Comparison of ENCODE assay signal across 8 mouse cellular contexts in the genomic region with DNA sequence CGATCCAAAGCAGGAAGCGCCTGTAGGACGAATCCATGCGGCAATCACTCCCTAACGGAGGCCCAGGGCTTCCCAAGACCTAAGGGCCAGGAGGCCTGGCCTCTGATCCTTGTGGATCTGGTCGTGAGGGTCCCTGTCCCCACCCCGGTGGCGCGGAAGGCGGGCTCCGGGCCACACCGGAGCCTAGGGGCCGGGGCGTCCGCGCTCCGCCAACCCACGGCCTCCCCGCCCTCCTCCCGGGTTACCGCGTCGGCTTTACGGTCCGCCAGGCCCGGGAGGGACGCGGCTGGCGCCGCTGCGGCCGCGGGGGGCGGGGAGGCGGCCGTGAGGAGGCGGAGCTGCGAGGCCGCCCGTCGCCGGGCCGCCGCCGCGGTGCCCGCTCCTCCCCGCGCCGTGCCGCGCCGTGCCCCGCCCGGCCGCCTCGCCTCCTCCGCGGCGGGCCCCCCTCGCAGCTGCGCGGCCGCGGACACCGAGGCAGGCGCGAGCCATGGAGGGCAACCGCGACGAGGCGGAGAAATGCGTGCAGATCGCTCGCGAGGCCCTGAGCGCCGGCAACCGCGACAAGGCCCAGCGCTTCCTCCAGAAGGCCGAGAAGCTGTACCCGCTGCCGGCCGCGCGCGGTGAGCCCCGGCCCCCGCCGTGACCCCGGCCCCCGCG. TPM values are rescaled to one million over a fixed set of nuclear protein-coding genes. Genes with fewer than 3 reads are reported as not detected.
A peak's percentile ranks its signal among the peaks of the same experiment; 100 is the strongest.
DNase-seq lines count a peak whose midpoint lies in the region; ATAC-seq and TF ChIP-seq lines count a peak whose summit lies in the region.

A gene (plus strand): TSS at position 239 of the 657 bp plus-strand sequence.

- peak within 1 kb of the TSS; percentile 91 for H3K4me3 ChIP-seq in bone marrow, adult 2 months (replicated peaks; ENCODE audit: control insufficient read depth, low read depth, low read length)
- peak within 1 kb of the TSS; percentile 75 for H3K4me3 ChIP-seq in heart, embryonic 11.5 days (ENCODE audit: low read depth, low read length)
- peak within 1 kb of the TSS; percentile 95 for H3K4me3 ChIP-seq in kidney, embryonic 16.5 days (ENCODE audit: low read length)
- H3K4me3 ChIP-seq in liver, embryonic 12.5 days = peak within 1 kb of the TSS; percentile 87

- peak within 1 kb of the TSS; percentile 79 for H3K4me2 ChIP-seq in heart, embryonic 11.5 days
- H3K4me2 ChIP-seq in kidney, embryonic 16.5 days (replicated peaks; ENCODE audit: low read depth, low read length) = peak within 1 kb of the TSS; percentile 74
- peak within 1 kb of the TSS; percentile 97 for H3K4me2 ChIP-seq in liver, embryonic 12.5 days

- peak within 1 kb of the TSS; percentile 90 for H3K9ac ChIP-seq in heart, embryonic 11.5 days (ENCODE audit: low read depth, low read length)
- H3K9ac ChIP-seq in kidney, embryonic 16.5 days (replicated peaks; ENCODE audit: low read length) = peak within 1 kb of the TSS; percentile 99
- H3K9ac ChIP-seq in liver, embryonic 12.5 days = peak within 1 kb of the TSS; percentile 96

- DNase-seq in 3134 (ENCODE audit: extremely low read depth, insufficient read length, low spot score) = peak; percentile 85
- peak; percentile 63 for DNase-seq in naive thymus-derived CD4-positive, alpha-beta T cell, adult 2 months (ENCODE audit: low read depth)
- peak; percentile 72 to 84 for DNase-seq in spleen, postnatal 4 days (ENCODE audit: low spot score in 2 of 2)

- no peaks in the 10 kb centered on the region for H3K36me3 ChIP-seq in heart, embryonic 11.5 days (ENCODE audit: control insufficient read depth, insufficient read depth, low read length)
- peaks cover 3% of the 10 kb centered on the region; the same call in 1 of the 2 replicates for H3K36me3 ChIP-seq in kidney, embryonic 16.5 days (ENCODE audit: insufficient read depth, low read length)
- H3K36me3 ChIP-seq in liver, embryonic 12.5 days = peaks cover 14% of the 10 kb centered on the region

- H3K9me3 ChIP-seq in heart, embryonic 11.5 days (replicated peaks; ENCODE audit: control insufficient read depth, low read length) = no peaks in the 10 kb centered on the region
- H3K9me3 ChIP-seq in kidney, embryonic 16.5 days (ENCODE audit: low read length) = no peaks in the 10 kb centered on the region
- H3K9me3 ChIP-seq in liver, embryonic 12.5 days (replicated peaks) = no peaks in the 10 kb centered on the region

- peak; percentile 47; the same call in 1 of the 2 replicates for TF ChIP-seq POLR2A in bone marrow, adult 2 months (IDR thresholded peaks at IDR 0.05; ENCODE audit: borderline replicate concordance, control insufficient read depth, low read depth, low read length)

- no peaks in the 10 kb centered on the region; the same call in 1 of the 2 replicates for H3K4me1 ChIP-seq in bone marrow, adult 2 months (ENCODE audit: control insufficient read depth, insufficient read depth, low read length)
- H3K4me1 ChIP-seq in heart, embryonic 11.5 days (ENCODE audit: control insufficient read depth, insufficient read depth, low read length) = 0 out of 2 replicates have a peak, but pooled peaks cover 3% of the 10 kb centered on the region
- H3K4me1 ChIP-seq in kidney, embryonic 16.5 days (ENCODE audit: insufficient read depth, low read length) = peaks cover 18% of the 10 kb centered on the region
- H3K4me1 ChIP-seq in liver, embryonic 12.5 days = peaks cover 34% of the 10 kb centered on the region

- TF ChIP-seq CTCF in bone marrow, adult 2 months (IDR thresholded peaks at IDR 0.05; ENCODE audit: control insufficient read depth, insufficient read depth, low read length) = no peak

- ATAC-seq in erythroblast, adult 5-6 weeks (replicated peaks; ENCODE audit: low FRiP score, poor library complexity, severe bottlenecking) = peak; percentile 44
- ATAC-seq in heart, embryonic 11.5 days (replicated peaks; ENCODE audit: insufficient number of reproducible peaks, low FRiP score, low TSS enrichment) = peak; percentile 43
- ATAC-seq in kidney, embryonic 16.5 days (ENCODE audit: low FRiP score, low TSS enrichment) = peak; percentile 23
- ATAC-seq in liver, embryonic 12.5 days = peak; percentile 68

- 2% methylated on average over 88 of the region's 94 CpGs for WGBS in bone marrow, adult 2 months
- under 1% methylated on average over 34 of the region's 94 CpGs for WGBS in heart, embryonic 11.5 days (ENCODE audit: insufficient replicate concordance)
- under 1% methylated on average over 55 of the region's 94 CpGs for WGBS in kidney, embryonic 16.5 days
- 2% methylated on average over 73 of the region's 94 CpGs for WGBS in liver, embryonic 12.5 days (ENCODE audit: insufficient replicate concordance)

- peak within 1 kb of the TSS; percentile 98 for H3K27ac ChIP-seq in bone marrow, adult 2 months (ENCODE audit: control insufficient read depth, insufficient read depth, low read depth, low read length, poor library complexity)
- H3K27ac ChIP-seq in heart, embryonic 11.5 days (ENCODE audit: low read depth, low read length) = peak within 1 kb of the TSS; percentile 99
- H3K27ac ChIP-seq in kidney, embryonic 16.5 days (ENCODE audit: low read length) = peak within 1 kb of the TSS; percentile 99
- peak within 1 kb of the TSS; percentile 97 for H3K27ac ChIP-seq in liver, embryonic 12.5 days

- no peaks in the 10 kb centered on the region for H3K27me3 ChIP-seq in heart, embryonic 11.5 days (ENCODE audit: control insufficient read depth, insufficient read depth, low read length)
- no peaks in the 10 kb centered on the region for H3K27me3 ChIP-seq in kidney, embryonic 16.5 days (ENCODE audit: insufficient read depth, low read length)
- no peaks in the 10 kb centered on the region for H3K27me3 ChIP-seq in liver, embryonic 12.5 days (replicated peaks)

RNA-seq across cellular contexts. Expression of the gene that starts here (rescaled TPM):
- polyA plus RNA-seq in bone marrow, adult 2 months (2011; ENCODE audit: insufficient read depth, insufficient read length, low replicate concordance, missing spikeins) = 3.5 and 5.7 TPM in 2 replicates
- total RNA-seq in erythroblast, adult 5-6 weeks (2015; ENCODE audit: low replicate concordance) = 3.7 and 7.5 TPM in 2 replicates
- 3.5 and 3.7 TPM in 2 replicates for total RNA-seq in erythroblast, adult 5-6 weeks (2017; ENCODE audit: low replicate concordance)
- 12.7 and 17.2 TPM in 2 replicates for polyA plus RNA-seq in heart, embryonic 11.5 days (2014; fragmentation: Nextera tagmentation; extraction: Ambion mirVana)
- 6.3 and 7.6 TPM in 2 replicates for polyA plus RNA-seq in kidney, embryonic 16.5 days (2015; fragmentation: Nextera tagmentation; extraction: Ambion mirVana)
- polyA plus RNA-seq in liver, embryonic 12.5 days (2016; fragmentation: Nextera tagmentation; extraction: Ambion mirVana) = 6.5 TPM in 2 replicates

Comparison
In these comparisons a context has a peak if more than half of its experiments do, and no peak if none do; other contexts are left out.
1. Peak in every context shown above with its lines: DNase-seq, ATAC-seq, H3K4me3 ChIP-seq and H3K27ac ChIP-seq.